Mouse (Mus musculus) kidney, adult 11 months (tissue): ENCODE measurements around the gene Hspa8.

Experiments
- DNase-seq: peaks from one replicate; pipeline ENCODE4 v3.0.0; 2022

Gene Hspa8

DNA sequence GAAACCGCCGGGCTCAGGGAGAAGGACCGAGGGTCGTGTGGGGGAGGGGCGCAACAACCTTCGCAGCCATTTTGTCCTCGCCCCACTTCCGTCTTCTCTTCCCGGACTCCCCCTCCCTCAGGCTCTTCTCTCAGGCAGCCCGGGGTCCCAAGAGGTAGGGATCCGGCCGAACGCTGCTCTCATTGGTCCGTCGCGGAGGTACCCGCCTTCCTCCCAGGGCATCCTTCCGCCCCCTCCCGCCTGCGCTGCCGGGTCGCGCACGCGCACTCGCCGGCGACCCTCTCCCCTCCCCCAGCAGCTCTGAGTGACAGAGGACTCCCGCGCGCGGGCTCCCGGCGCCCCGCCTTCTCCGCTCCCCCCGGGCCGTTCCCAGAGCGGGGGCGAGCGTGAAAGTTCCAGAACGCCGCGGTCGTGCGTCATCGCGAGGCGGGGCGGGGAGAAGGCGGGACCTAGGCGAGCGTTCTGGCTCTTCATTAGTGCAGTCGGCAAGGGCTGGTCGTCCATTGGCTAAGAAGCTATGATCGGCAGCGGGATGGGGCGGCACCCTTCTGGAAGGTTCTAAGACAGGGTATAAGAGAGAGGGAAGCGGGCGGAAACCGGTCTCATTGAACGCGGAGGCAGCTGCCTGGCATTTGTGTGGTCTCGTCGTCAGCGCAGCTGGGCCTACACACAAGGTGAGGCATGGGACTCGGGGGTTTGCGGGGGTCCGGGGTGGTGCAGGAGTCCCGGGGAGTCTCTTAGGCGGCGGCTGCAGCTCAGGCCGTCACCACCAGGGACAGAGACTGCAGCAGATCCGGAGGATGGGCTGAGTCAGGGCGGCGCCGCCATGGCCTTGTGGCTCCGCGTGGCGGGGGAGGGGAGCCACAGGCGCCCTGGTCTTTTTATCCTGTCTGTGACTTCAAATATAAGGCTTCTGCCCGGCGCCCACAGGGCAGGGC is at the start of gene Hspa8:
Gene Hspa8 (plus strand): TSS at position 310 of the 938 bp plus-strand sequence.
- DNase-seq = peak; percentile 100

DNA sequence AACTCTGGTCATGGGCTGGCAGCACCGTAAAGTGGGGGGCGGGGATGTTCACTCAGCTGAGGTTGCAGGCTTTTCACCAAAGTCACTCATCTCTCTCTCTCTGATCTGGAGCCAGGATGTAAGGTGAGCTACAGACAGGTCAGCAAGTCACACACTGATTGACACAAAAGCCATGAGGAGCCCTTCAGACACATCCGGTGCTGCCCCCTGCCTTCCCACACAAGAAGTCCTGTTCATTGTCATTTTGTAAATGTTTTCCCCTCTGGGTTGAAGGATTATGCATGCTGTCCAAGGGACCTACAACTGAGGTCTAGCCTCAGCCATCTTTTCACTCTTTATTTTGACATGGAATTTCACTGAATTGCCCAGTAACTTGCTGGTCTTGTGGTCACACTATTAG is 49.0 kb upstream of the Hspa8 start:
- DNase-seq = no peak

DNA sequence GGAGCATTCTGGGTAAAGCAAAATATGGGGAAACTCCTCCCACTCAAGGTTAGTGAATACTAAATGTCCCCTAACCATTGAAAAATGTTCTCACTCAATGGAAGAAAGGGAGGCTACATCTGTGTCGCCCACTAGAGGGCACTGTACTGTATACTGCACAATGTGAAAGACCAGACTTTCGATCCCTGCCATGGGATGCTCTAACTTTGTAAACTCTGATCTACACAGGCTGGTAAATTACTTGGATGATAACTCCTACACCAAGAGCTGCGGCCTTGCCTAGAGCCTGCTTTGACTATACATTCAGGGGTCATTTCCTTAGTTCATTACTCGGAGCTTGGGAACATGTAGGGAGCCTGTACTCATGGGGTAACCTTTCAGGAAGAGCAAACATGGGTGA is 44.4 kb upstream of the Hspa8 start:
- DNase-seq = peak; percentile 49

DNA sequence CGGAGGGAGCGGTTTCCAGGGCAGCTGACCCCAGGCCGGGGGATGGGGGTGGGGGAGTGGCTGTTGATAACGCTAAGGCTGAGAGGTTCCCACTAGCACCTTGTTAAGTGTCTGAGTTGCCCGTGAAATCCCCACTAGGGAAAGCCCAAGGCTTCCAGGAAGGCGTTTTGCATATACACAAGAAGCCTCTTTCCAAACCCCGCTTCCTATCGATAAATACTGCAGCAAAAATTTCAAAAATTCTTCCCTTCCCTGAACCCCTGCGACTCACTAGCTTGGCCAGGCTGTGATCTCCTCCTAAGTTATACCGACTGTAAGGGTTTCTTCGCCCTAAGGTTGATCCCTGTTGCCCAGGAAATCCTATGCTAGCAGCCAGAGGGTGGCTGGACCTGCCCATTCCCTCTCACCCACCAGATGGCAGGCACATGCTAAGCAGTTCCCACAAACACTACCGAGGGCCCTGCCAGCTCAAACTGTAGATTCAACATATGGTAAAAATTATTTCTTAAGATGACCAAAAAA is 43.6 kb upstream of the Hspa8 start:
- DNase-seq = peak; percentile 59

DNA sequence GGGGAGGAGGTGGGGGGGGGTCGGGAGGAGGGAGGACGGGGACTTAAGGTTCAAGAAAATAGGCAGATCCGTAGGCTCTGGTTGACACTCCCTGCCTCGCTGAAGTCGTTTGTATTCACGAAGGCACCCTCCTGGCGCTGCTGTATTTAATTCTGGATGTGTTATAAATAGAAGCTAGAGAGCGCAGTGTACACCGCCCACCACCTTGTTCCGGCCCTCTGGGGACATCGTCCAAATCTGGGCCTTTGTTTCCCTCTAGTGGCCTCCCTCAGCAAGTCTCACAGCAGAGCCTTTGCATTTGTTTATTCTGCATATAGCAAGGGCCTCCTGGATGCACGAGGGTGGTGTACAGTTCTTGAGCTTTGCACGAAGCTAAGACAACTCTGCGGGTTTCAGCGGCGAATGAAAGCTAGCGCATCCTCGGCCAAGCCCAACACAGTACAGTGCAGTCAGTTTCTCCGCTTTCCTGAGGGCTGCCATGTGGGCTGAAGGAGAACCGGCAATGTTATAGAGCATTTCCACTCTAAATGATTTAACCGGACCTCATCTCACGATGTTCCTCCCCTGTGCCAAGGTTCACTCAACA is 43.0 kb upstream of the Hspa8 start:
- peak; percentile 66 for DNase-seq

DNA sequence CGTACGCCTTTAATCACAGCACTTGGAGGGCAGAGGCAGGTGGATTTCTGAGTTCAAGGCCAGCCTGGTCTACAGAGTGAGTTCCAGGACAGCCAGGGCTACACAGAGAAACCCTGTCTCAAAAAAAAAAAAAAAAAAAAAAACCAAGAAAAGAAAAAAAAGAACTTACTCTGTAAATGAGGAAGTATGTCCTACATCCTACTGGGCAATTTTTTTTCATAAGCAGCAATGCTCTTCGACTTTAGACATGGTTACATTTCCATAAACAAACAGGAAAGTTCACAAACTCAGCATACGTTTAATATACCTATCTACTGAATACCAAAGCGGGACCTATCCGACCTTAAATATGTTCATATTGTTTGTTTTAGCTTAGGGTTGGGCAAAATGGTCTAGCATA is 38.4 kb upstream of the Hspa8 start:
- DNase-seq = no peak

DNA sequence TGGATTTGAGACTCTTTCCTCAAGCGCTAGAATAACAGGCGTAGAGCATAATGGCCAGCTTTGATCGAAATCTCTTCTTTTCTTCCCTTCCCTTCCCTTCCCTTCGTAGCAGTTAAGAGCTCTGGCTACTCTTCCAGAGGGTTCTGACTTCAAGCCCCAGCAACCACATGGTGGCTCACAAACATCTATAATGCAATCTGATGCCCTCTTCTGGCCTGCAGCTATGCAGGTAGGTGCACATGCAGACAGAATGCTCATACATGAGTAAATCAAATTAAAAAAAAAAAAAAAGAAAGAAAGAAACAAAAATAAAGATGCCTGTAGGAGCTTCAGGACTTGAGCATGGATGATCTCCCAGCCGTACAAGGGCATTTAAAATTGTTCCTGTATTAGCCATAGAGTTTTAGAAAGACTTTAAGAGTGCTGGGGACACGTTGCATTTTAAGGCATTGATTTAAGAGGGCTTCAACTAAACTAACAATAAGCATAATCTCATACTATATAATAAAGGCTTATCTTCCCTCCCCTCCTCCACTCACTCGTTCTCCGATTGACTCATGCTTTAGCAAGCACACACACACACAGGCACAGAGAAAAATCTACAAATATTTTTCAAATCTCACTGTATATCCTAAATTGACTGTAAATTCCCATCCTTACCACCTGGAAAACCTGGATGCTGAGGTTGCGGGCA is 35.8 kb upstream of the Hspa8 start:
- no peak for DNase-seq

DNA sequence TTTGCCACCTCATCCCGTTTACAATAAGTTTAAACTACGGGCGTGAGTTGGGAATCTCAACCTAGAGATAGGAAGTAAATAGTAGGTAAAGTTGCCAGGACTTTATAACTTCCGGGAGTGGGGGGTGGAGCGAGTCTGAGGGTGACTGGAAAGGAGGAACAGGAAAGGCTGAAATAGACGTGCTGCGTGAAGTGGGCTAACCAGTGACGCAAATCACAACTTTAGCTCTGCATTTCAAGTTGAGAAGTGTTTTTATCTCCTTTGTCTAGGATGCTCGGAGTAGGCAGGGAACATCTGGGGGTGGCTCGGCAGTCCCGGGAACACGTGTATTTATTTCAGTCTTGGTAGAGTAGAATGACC is 35.2 kb upstream of the Hspa8 start:
- no peak for DNase-seq

DNA sequence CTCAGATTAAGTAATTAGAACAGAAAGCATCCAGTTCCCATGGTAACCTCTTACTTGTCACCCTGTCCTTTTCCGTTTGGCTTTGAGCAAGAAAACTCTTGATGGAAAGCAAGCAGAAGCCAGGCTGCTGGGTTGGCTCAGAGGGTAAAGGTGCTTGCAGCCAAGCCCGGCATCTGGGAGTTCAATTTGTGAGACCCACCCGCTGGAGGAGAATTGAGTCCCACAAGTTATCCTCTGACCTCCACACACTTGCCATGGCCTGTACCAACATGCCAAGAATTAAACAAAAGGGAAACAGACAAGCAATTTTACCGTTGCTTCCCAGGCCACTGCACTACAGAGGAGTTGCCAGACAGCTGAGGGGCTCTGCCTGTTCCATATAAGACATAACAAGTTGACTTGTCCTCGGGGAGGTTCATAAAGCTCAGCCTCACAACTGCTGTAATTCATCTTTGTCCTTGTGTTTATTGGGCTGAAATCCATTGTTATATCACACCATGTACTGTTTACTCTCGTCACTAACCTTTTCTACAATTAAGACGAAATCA is 34.7 kb upstream of the Hspa8 start:
- DNase-seq = no peak

DNA sequence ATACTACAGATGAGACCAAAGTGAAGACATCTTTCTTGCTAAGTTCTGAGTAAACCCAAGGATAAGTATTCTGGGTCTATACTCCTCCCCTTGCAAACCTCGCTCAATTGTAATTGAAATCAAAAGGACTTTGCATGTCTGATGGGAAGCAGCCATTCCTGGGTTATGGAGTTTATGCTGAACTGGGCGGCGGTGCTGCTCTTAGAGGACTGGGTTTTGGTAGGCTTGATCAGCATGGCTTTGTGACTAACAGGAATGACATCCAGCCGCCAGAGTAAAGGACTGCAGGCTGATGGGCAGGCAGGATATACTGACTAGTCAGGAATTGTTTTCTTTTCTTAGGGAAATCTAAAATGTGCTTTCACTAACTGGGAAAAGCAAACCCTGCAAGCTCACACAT is 32.8 kb upstream of the Hspa8 start:
- DNase-seq = no peak

DNA sequence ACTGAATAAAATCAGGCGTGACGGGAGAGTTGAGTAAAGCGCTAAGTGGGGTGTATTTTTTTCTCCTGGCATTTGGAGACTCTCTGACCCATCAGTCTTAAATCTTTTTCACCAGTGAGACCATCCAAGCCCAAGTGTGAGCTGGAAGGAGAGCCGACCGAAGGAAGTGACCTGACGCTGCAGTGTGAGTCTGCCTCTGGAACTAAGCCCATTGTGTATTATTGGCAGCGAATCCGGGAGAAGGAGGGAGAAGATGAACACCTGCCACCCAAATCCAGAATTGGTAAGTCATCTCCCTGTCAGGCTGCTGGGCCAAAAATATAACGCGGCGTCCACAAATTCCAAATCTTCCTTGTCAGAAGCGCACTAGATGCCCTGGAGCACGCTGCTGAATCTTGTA is 28.5 kb upstream of the Hspa8 start:
- peak; percentile 17 for DNase-seq

DNA sequence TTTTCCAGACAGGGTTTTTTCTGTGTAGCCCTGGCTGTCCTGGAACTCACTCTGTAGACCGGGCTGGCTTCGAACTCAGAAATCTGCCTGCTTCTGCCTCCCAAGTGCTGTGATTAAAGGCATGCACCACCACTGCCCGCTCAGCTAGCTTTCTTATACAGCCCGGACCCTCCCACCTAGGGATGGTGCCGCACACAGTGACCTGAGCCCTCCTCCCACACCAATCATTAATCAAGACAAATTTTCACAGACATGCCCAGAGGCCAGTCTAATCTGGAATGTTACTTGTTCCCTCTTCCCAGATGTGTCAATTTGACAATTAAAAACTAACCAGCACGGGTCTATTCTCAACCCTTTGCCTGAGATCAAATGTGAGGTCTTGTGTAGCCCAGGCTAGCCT is 27.6 kb upstream of the Hspa8 start:
- peak; percentile 20 for DNase-seq

DNA sequence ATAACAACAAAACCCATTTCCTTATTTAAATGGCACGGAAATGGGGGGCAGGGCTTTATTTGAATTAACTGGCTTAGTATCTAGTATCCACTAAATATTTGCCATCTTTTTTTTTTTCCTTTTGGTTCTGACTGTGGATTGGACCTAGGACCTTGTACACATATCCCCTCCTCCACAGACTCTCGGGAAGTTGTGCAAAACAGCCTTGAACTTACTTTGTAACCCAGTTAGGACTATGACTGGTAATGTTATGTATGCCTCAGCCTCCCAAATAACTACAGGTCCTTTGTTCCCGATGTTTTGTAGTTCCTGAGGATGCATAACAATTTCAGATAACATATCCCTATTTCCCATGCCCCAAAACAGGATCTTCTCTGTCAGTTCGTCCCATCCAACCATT is 26.9 kb upstream of the Hspa8 start:
- no peak for DNase-seq

DNA sequence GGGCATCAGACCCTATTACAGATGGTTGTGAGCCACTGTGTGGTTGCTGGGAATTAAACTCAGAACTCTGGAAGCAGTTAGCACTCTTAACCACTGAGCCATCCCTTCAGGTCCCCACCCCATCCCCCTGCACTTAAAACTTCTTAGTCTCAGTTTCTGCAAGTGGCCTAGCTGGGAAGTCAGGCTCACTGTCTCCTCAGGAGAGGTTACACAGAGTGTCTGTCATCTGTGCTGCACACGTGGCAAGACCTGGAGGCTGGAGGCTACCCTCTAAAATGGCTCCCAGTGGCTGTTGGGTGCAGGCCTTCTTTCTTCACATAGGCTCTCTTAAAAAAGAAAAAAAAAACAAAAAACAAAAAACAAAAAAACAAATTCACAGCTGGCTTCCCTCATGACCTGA is 24.7 kb upstream of the Hspa8 start:
- no peak for DNase-seq

DNA sequence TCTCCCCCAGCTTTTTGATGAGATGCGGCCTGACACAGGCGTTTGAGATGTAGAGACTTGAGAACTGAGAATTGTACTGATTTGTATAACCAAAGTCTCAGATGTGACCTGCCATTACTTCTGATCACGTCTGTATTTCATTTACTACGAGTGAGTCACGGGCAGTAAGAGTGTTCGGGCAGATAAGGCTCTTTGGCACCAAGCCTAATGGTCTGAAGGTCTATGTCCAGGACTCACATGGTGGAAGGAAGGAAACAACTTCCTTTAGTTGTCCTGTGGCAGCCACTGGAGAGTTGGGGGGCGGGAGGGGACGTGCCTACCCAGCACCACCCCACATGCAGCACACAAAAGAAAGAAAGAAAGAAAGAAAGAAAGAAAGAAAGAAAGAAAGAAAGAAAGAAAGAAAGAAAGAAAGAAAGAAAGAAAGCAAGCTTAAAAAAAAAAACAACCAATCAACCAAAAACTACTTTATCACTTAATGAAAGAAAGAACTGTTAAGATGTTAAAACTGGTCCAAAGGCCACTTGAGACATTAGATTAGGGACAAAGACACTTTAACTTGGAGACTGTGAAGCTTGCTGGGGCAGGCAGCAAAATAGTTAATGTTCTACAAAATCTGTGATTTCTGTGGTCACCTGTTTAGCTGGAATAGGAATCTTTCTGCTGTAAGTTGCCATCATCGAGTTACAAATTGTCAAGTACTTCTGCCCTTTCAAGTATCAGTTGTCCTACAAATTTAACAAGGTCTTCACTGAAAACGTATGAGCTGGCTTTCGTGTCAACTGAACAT is 24.1 kb upstream of the Hspa8 start:
- DNase-seq = peak; percentile 81

DNA sequence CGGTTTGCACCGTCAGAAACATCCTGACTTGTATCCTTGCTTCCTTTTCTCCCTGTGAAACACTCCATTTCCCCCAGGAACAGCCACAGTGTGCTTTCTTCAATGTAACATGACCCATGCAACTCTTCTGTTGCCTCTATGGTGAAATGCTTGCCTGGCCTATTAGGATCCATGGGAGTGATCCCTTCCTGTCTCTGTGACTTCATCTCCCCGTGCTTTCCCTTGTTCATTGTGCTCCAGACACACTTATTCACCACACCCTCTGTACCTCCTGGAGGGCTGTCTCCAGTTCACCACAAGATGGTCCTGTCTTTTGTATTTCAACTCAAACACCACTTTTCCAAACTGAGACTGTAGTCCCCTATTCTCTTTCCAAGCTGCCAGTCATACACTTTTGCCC is 20.7 kb upstream of the Hspa8 start:
- DNase-seq = no peak

DNA sequence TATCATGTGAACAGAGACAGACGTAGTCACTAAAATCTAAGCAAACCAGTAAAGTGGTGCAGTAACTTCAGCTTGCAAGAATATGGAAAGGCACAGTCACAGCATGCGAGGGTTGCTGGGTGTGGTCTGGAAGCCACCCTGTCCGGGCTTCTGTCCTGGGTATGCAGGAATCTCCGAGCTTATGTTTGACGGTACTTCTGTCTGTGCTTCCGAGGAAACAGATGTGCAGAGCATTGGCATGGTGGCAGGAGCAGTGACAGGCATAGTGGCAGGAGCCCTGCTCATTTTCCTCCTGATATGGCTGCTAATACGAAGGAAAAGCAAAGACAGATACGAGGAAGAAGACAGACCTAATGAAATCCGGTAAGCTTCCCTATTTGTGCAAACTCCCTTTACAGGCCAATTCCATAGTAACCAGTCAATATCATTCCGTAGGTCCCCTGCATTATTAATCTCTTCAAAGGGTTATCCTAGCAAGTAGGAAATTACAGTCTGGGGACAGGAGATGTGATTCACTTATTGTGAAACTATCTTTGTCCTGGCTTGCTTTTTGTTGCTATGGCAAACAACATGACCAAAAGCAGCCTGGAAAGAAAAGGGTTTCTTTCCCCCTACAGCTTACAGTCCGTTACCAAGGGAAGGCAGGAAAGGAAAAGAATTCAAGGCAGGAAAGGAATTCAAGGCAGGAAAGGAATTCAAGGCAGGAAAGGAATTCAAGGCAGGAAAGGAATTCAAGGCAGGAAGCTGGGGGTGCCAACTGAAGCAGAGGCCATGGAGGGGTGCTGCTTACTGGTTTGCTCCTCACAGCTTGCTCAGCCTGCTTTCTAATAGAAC is 19.7 kb upstream of the Hspa8 start:
- DNase-seq = no peak

DNA sequence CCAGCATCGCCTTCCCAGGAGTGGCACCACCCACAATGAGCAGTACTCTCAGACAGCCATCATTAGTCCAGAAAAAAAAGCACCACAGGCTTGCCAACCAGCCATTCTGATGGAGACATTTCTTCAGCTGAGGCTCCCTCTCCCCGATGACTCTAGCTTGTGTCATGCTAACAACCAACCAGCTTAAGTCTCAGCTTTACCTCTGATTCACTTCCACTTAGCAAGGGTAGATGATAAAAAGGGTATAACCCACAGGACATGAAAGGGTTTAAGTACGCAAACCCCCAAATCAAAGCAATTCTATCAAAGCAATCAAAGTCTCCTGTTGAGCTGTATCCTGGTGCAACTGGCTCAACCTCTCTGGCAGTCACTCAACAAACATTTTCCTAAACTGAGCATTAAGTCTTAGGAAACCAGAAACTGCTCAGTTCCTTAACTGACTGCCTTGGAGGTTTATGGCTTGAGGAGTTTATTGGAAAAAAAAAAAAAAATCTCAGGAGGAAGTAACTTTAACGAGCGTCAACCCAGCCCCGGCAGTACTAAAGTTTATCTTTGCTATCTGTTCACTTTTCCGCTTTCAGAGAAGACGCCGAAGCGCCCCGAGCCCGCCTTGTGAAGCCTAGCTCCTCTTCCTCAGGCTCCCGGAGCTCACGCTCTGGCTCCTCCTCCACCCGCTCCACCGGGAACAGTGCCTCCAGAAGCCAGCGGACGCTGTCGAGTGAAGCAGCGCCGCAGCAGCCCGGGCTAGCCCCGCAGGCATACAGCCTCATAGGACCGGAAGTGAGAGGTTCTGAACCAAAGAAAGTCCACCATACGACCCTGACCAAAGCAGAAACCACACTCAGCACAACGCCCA is 18.8 kb upstream of the Hspa8 start:
- DNase-seq = peak; percentile 57

DNA sequence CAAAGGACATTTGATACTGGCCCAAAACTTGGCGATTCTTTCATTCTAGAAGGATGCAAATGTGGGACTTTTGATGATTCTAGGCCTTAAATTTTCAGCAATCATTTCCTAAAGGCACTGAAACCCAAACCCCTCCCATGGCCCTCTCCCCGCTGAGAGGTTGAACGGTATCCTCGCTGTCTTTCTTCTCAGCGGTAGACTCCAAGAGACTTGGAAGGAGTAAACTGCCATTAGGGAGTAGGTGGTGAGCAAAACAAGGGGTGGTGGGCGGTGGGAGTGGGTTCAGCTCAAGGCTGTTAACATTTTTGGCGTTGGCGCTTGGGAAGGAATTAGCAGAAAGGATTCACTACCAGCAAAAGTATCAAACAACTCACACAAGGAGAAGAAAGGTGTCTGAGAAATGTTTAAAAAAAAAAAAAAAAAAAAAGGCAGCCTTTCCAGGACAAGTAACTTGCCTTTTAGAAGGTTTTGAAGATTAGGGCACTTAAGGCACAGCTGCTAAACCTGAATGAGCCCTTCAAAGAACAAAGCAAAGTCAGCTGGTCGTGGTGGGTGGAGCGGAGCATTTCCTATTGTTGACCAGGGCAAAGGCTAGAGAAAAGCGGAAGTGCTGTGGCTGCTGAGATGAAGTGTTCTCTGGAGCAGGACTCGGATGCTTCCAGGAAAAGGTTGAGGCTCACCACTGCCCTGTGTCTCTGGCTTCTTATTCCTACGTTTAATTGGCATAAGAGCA is 17.0 kb upstream of the Hspa8 start:
- DNase-seq = peak; percentile 77
